Mouse (Mus musculus): ENCODE measurements at regions not wholly inside any gene's neighbourhood (a gene's known extent, or its start where the extent isn't known, plus 50 kb on each side); places are given as distances from the start of the nearest gene placed in this dataset.

DNA sequence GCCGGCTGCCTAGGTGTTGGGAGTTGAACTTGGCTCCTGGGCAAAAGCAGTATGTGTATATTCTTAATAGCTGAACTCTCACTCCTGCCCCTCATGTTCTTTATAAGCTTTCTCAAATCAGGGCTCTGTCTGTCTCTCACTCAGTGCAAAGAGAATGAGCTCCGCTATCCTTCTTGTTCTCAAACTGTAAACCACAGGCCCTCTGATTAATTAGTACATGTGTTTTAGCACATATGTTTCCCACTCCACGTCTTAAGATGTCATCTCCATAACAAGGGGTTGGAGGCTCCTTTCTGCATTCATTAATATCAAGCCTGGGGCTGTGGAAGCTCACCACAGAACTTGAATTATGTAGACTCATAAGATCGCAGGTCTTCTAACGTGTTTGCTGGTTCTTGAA lies 104.7 kb downstream of the Nsun3 start:
- intact Hi-C loops (cut with DNase I), result no loop called here
- no peak for DNase-seq (ENCODE audit: low spot score in 2 of 2)

DNA sequence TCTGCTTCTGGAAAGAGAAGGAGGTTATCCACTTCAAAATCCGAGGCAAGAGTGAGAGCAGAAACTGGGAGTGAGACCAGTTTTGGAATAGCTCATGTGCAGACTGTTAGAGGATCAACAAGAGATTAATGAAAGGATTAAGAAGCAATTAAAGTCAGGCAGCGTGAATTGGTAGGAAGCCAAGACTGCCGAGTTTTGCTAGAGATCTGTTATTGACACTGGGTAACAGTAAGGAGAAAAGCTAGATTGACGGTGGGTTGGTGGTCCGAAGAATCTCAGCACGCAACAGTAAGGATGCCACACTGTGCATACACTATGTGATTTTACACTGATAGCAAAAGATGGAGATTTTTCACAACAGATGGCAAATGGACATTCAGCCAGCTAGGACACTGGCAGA lies 109.8 kb downstream of the Nsun3 start:
- DNase-seq (ENCODE audit: low spot score in 2 of 2), result no peak
- intact Hi-C loops (cut with DNase I), result no loop called here

DNA sequence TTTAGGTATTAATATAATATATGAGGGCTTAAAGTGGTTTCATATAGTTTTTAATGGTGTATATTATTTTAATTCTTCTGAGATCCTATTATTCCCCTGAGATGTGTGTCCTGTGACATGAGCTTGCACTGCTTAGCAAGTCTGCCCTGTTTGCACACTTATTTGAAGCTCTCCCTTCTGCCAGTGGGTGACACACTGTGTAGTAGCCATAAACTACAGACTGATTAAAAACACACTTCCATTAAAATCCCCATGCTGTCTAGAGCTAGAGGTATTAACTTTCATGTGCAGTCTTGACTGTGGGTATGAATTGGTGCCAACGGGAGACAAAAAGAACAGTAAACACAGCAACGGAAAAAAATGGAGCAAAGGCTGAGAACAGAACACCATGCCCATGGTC lies 129.2 kb downstream of the Nsun3 start:
- intact Hi-C loops (cut with DNase I), result no loop called here
- DNase-seq (ENCODE audit: low spot score in 2 of 2), result no peak

DNA sequence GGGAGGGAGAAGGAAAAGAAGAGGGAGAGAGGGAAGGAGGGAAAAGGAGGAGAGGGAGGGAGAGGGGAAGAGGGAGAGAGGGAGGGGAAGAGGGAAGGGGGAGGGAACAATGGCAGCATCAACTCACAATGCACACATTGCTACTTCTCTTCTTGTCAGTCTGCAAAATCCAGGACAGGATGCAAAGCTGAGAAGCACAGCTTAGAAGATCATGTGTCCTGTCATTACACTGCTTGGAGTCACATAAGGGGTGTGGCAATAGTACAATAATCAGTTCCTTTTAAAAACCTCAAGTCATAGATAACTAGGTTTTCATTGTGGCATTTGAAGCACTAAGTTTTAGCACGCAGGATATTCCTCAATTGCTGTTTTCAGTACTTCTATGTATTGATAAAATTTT lies 132.2 kb downstream of the Nsun3 start:
- no peak for DNase-seq (ENCODE audit: low spot score in 2 of 2)
- intact Hi-C loops (cut with DNase I), result no loop called here

DNA sequence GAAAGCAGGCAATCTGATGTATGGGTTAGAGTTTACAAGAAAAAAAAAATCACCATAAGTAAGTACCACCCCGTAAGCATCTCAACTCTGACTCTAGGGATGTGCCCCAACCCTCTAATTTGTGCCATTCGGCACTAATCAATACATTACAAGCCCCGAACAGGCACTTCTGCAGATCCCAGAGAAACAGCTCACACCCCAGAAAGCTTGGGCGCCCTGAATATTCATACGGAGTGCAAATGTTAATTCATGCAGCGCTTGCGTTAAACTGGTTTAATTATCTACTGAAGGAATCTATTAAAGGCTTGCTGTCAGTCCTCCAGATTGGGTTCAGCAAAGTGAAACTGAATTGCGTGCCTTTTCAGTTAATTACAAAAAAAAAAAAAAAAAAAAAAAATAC lies 132.8 kb downstream of the Nsun3 start:
- DNase-seq (ENCODE audit: low spot score in 2 of 2), result peak in 1 of 2 experiments; percentile 7
- intact Hi-C loops (cut with DNase I), result no loop called here

DNA sequence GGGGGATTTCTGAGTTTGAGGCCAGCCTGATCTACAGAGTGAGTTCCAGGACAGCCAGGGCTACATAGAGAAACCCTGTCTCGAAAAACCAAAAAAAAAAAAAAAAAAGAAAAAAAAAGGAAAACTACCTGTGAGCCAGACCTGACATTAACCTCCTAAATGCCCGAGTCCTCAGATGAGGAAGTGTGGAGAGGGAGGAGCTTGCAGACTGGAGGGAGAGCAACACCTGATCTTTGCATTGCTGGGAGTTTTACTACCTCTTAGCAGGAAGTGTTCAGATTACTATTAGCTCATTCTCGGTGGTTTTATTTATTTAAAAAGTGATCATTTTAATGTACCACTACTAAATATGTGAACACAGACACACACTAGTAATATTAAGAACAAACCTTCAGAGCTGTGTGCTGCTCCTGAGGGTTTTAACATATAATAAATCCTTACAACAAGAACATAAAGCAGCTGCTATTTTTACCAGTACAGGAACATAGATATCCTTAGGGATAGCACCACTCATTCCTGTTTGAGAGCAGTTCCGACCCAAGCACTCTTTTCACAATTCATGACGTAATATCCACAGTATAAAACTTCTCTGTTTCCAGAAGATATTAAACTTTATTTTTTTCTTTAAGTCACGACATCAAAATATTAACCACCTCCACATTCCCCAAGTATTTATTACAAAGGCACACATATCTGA lies 133.7 kb downstream of the Nsun3 start:
- intact Hi-C loops (cut with DNase I), result no loop called here
- DNase-seq (ENCODE audit: low spot score in 2 of 2), result no peak

DNA sequence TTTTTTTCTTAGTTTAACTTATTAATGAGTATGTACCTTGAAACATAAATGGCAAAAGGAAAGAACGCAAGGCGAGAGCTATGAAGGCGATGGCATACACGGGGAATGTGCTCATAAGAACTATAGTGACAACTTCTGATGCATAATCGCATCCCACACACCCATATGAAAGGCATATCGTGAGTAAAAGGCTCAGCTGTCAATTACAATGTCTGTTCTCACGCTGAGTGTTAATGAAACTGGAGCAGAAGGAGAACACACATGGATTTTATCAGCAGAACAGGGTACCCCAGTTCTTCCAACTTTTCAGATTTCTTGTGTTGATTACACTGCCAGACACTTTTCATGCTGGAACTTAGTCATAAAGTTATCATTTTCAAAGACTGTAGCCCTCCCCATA lies 135.8 kb downstream of the Nsun3 start:
- DNase-seq (ENCODE audit: low spot score in 2 of 2), result peak in 1 of 2 experiments; percentile 8

DNA sequence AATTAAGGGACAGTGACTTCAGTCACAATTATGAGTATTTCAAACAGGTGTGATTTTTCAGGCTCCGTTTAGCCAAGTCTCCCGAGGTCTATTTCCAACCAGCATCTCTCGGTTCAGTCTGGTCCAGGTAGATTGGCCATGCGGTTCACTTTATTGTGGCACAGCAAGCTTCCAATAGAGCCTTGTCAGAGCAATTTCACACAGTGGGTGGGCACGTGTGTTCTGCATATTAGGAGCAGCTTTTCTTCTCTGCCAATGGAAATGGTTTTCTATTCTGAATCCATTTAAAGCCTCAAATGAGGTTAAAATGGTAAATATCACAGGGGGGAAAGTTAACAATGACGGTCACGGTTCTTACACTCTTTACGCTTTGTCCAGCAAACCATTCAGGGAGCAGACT lies 138.3 kb downstream of the Nsun3 start:
- intact Hi-C loops (cut with DNase I), result loop anchor here (5.0 kb wide), 1 partner anchor 141 kb away; no protein-coding TSS in a partner anchor
- DNase-seq (ENCODE audit: low spot score in 2 of 2), result no peak

More for the DNA sequence above, 135.8 kb downstream of the Nsun3 start:
- intact Hi-C loops (cut with DNase I), result no loop called here

DNA sequence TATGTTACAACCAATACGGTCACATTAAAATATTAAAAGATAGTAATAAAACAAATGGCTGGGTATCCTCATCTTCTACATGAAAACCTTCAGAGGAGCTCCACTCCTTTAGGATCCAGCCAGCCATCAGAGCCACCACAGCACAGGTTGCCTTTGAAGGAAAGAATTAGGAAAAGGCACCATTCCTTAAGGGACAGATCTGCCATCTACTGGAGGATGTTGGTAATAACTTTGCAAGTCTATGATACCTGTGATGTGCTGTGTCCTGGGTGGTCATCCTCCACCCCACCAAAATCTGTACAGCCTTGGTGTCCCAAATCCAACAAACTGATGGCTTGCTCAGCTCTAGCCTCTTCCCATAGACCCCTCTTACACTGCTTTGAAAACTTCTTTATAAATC lies 140.5 kb downstream of the Nsun3 start:
- DNase-seq (ENCODE audit: low spot score in 2 of 2), result peak; percentile 34 to 60
- intact Hi-C loops (cut with DNase I), result loop anchor here (5.0 kb wide), 1 partner anchor 139 kb away; no protein-coding TSS in a partner anchor

DNA sequence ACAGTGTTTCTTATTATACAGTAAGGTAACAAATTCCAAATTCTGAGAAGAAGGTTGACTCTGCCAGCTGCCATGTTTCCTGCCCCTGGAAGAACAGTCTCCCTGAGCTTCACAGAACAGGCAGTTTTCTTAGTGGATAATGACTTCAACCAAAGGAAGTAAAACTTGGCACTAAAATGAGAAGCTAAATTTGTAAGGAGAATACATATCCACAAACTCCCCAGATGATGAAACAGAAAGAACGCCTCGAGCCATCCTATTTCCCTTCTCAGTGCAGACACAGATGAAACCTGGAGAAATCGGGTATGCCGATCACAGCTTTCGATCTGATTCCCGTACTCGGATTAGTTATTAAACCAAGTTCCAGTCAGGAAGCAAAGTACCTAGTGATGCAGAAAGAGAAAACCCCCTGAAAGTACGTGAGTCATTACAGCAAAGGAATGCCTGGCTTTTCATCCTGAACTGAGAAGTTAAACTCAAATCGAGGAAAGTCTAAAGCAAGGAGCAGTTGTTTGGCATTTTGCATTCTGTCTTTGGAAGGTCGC lies 143.7 kb downstream of the Nsun3 start:
- intact Hi-C loops (cut with DNase I), result no loop called here
- DNase-seq (ENCODE audit: low spot score in 2 of 2), result peak in 1 of 2 experiments; percentile 28

DNA sequence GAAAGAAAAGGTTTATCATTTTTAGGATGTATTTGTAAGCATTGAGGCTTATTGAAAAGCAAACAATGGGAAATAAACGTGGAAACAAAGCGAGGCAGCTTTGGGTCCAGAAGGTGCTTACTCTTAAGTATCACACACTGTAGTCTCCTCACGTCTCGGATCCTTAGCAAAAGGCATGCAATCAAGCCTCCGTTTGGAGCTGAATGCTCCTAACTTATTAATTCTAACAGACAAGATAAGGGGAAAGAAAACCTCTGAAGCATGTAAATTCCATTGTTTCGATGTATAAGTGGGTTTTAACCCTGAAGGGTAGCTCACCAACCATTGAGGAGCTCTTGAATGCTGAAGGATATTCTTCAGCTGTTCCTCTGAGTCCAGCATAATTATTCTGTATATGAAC lies 162.7 kb downstream of the Nsun3 start:
- DNase-seq (ENCODE audit: low spot score in 2 of 2), result no peak
- intact Hi-C loops (cut with DNase I), result no loop called here

DNA sequence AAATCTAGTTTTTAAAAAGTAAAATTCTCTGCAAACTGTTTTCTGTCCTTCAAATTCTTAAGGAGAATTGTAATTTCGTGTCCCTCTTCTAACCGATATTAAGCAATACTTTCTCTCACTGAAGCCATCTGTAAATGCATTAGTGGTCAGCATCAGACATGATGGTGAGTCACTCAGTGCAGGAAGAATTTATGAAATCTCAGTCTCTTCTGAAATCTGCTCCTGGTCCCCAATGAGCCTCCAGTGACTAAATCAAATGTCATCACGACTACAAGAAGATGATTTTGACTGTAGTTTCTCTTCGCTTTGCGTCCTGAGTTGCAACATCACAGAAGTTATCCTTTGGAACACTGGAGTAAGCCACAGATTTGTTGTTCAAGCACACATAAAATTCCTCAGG lies 175.7 kb downstream of the Nsun3 start:
- no peak for DNase-seq (ENCODE audit: low spot score in 2 of 2)
- intact Hi-C loops (cut with DNase I), result no loop called here

DNA sequence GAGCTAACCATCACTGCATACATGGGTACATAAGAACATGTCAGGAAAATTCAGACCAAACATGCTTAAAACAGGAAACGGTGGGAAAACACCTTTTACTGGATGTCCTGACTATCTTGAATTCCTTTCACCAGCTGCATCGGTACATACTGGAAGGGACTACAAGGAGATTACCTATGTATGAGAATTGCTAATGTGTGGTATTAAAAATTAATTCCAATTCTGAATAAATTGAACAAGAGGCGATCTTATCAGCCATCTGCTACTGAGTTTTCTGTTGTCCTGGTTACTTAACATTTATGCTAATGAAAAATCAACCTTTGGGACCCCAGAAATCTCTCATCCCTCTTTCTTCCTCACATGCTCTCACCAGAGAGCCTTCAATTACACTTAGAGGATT lies 178.0 kb downstream of the Nsun3 start:
- no peak for DNase-seq (ENCODE audit: low spot score in 2 of 2)
- intact Hi-C loops (cut with DNase I), result loop anchor here (5.0 kb wide), 1 partner anchor 101 kb away; no protein-coding TSS in a partner anchor

DNA sequence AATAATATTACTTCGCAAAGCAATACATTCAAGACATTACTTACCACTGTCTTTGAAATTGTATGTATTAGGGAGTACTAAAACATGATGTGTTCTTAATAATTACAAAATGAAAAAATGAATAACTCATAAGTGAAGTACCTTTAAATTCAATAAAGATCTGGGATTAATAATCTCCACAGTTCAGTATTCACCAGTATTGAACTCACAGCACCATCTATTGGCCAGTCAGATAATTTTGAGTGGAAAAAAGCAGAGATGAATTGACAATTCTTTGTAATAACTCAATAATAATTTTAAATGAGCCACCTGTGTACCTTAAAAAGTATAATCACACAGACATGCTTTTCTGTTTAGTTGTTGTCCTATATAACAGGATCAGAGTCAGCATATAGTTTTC lies 180.7 kb downstream of the Nsun3 start:
- no peak for DNase-seq (ENCODE audit: low spot score in 2 of 2)
- intact Hi-C loops (cut with DNase I), result loop anchor here (5.0 kb wide), 1 partner anchor 99 kb away; no protein-coding TSS in a partner anchor

DNA sequence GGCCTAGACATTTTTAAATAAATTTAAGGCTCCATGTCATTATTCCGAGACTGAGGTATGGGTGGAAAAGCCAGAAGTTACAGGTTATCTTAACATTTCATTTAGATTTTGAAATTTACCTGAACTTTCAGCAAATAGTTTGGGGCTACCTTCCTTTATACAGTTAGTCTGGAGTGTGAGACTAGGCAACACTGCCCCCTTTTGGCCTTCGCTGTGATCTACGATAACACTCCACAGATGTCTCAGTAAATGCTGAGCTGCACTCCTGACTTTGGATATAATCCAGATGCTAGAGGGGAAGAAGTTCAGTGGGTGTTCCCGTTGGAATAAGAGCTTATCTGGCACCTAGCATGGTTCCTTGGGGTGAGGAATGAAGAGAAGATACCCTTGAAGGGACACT lies 224.6 kb downstream of the Nsun3 start:
- intact Hi-C loops (cut with DNase I), result loop anchor here (5.0 kb wide), 1 partner anchor 55 kb away; no protein-coding TSS in a partner anchor
- DNase-seq (ENCODE audit: low spot score in 2 of 2), result peak; percentile 28 to 61

DNA sequence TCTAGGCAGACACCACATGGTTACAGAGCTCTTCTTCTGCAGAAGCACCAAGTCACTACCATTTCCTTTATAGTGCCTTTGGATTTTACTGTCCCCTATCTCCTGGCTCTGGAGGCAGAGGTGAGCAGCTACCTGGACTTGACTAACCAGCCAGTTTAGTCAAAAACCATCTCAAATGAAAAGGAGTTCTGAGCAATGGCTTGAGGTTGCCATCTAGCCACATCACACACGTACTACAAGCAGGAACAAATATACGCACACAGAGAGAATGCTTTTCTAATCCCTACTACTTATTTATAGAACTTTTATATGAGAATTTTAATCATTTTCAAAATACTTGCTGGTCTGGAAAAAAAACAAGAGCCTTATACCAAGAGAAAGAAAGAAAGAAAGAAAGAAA lies 243.5 kb downstream of the Nsun3 start:
- intact Hi-C loops (cut with DNase I), result no loop called here
- DNase-seq (ENCODE audit: low spot score in 2 of 2), result no peak

DNA sequence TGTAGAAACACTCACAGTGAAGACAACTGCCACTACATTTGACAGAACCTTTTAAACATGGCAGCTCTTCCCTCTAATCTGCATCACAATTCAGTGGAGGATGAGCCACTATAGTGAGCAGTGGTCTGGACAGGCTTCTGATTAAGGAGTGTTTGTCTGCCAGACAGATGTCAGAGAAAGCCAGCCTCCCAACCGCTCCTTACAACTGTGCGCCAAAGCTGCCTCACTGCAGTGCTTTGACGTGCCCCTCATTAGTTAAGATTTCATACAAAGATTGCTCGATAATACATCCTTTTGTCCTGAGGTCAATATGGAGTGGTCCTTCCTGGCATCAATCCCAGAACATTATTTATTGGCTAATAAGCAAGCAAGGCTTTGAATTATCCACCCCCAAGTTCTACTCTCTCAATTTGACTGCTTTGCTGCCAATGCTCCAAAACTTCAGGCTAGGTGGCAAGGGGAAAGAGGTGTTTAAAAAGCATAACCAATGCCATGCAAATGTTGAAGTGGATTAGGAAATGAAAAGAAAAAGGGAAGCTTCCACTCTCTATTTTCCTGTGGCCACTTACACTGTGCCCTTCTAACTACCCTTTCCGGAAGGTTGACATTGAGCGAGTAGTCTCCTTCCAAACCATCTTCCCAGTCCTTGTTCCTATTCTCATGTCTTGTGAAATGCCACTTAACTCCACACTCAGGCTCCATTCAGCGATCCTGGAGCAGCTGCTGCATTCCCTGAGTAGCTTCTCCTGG lies 248.7 kb downstream of the Nsun3 start:
- no peak for DNase-seq (ENCODE audit: low spot score in 2 of 2)
- intact Hi-C loops (cut with DNase I), result no loop called here

DNA sequence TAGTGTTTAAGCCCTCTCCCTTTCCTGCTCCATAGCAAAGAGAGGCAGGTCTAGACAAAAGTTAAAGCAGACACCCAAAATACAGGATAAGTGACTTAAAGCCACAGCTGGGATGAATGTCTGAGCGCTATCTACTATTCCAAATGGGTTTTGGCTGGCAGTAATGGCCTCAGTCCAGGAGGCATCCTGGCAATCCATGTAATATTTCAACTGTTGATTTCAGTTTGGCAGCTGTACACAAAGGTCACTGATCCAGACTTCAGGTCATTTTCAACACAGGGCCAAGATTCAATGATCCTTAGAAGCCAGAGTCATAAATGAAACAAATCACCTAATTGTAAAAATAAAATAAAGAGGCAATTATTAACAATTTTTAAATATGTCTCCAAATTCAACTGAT lies 277.3 kb downstream of the Nsun3 start:
- no peak for DNase-seq (ENCODE audit: low spot score in 2 of 2)
- intact Hi-C loops (cut with DNase I), result loop anchor here (5.0 kb wide), 3 partner anchors 53 to 138 kb away; no protein-coding TSS in a partner anchor

DNA sequence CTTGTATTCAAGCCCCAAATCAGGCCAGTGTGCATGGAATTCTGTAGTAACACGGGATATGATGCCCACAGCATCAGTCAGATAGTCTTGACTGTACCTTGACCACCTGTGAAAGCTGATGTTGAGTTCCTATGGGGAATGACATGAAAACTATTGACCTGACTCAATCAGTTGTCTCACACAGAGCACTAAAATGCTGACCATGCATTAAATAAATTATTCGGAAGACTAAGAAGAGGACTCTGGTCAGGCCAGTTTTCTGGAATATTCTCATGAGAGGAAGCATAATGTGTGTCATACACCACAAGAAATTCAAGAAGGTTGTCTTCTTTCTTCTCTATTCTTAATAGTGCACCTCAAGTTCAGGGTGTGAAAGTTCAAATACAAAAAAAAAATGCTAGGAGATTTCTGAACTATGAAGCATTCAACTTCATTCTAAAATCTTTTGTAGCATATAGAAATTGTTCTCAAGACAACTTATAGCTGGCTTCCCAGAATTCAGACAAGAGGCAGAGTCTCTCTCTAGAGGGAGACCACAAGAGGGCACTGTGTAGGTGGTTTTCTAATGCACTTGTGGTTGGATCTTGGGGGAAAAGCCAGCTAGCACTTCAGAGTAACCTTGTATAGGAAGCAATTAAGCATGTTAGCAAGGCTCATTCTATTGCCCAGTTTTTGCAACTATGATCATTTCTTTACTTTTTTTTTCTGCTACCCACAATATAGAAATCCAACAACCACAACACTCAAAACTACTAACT lies 279.7 kb downstream of the Nsun3 start:
- intact Hi-C loops (cut with DNase I), result loop anchor here (2.0 to 5.0 kb wide), 4 partner anchors 55 to 266 kb away; no protein-coding TSS in a partner anchor

DNA sequence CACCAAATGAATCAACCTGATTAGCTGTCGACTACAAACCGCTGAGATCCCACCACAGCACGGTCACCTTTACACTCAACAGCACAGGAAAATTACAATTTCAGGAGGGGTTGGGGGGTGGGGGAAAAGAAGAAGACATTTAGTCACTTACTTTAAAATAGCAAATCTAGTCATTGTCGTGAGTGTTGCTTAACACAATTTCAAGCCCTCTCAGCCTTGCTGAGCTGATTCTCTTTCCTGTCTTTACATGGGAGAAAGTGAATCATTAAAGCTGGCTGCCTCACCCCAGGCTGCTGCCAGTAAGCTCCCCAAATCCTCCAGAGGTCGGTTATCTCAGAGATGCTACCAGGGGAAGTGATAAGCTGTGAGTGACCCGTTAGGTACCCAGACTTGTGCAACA lies 285.7 kb downstream of the Nsun3 start:
- no peak for DNase-seq (ENCODE audit: low spot score in 2 of 2)
- intact Hi-C loops (cut with DNase I), result no loop called here

More for the DNA sequence above, 279.7 kb downstream of the Nsun3 start:
- DNase-seq (ENCODE audit: low spot score in 2 of 2), result peak; percentile 30 to 67

Data from left cerebral cortex, postnatal 25 days (tissue).